19 mouse cellular contexts compared by ENCODE assay signal in the genomic region with DNA sequence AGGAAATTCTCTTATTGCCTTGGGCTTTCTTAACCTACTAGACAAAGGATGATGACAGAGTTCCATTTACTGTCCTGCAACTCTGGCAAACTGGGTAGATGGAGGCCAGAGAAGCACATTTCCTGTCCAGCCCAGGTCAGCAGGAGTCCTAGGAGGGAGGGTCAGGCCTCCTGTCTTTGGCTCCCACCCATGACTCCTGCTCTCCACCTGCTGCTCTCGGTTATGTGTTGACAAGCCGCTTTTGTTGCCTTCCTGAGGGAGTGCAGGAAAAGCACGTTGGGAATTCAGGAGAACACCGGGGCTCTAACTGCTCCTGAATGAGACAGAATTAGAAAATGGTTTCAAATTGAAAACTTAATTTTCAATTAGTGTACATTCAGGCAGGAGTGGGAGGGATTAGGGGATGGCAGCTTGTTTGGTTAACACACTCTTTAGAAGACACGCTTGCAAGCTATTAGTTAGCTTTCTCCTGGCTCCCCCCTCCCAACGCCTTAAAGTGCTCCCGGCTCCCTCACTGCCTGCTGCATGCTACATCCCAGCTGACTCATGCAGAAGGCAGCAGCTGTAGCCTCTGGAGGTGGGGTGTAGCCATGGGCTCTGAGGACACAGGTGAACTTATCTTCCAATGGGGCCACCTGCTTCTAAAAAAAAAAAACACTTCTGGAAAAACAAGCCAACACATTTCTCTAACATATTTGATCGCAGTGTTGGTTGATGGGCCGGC. TPM values are rescaled to one million over a fixed set of nuclear protein-coding genes. Genes with fewer than 3 reads are reported as not detected.
DNase-seq lines count a peak whose midpoint lies in the region; ATAC-seq and TF ChIP-seq lines count a peak whose summit lies in the region.
"Had no signal": no experiment of that assay in that cellular context is flagged by ENCODE, and none has a peak within 500 bp of the region (broad histone marks: within the 10 kb centered on the region; RNA-seq: fewer than 3 reads in every experiment).

No protein-coding gene starts in this region.

- peak; percentile 50; the same call in 1 of the 2 replicates for ATAC-seq in forebrain, embryonic 13.5 days
- no peak for ATAC-seq in forebrain, postnatal 0 days
- ATAC-seq in hindbrain, embryonic 16.5 days, result peak; percentile 25; the same call in 1 of the 2 replicates
- ATAC-seq in hindbrain, embryonic 14.5 days (ENCODE audit: low FRiP score), result no peak; the same call in 1 of the 2 replicates
- ATAC-seq: intestine, postnatal 0 days had no signal

- DNase-seq in forebrain, postnatal 0 days, result no peak
- DNase-seq in hindbrain, embryonic 14.5 days (ENCODE audit: low spot score), result no peak
- peak; percentile 85 for DNase-seq in cerebellum, adult 11-12 months
- DNase-seq in cerebellum, postnatal 25 days, result peak; percentile 77 to 82
- DNase-seq in gastrocnemius, postnatal 10 days, result no peak
- no peak for DNase-seq in layer of hippocampus, postnatal 10 days (ENCODE audit: low spot score in 2 of 2)
- DNase-seq: adrenal gland, postnatal 10 days; gastrocnemius, postnatal 25 days; lung, postnatal 10 days; spleen, adult 18-20 months; thymus, adult 2 months had no signal

- no peaks in the 10 kb centered on the region for H3K27me3 ChIP-seq in forebrain, embryonic 13.5 days
- no peaks in the 10 kb centered on the region for H3K27me3 ChIP-seq in forebrain, postnatal 0 days (ENCODE audit: insufficient read depth, low read length)
- H3K27me3 ChIP-seq in hindbrain, embryonic 16.5 days (replicated peaks; ENCODE audit: control insufficient read depth, insufficient read depth, low read length), result no peaks in the 10 kb centered on the region
- no peaks in the 10 kb centered on the region for H3K27me3 ChIP-seq in hindbrain, embryonic 14.5 days (ENCODE audit: control insufficient read depth, insufficient read depth, low read length)
- H3K27me3 ChIP-seq: heart, embryonic 12.5 days; liver, embryonic 15.5 days; stomach, embryonic 15.5 days had no signal

- peaks cover 18% of the 10 kb centered on the region for H3K4me1 ChIP-seq in forebrain, embryonic 13.5 days
- peaks cover 6% of the 10 kb centered on the region; the same call in 1 of the 2 replicates for H3K4me1 ChIP-seq in forebrain, postnatal 0 days (ENCODE audit: insufficient read depth)
- peaks cover 6% of the 10 kb centered on the region for H3K4me1 ChIP-seq in hindbrain, embryonic 16.5 days (ENCODE audit: control insufficient read depth, insufficient read depth, low read depth, low read length)
- H3K4me1 ChIP-seq in hindbrain, embryonic 14.5 days (replicated peaks; ENCODE audit: control insufficient read depth, insufficient read depth, low read length), result no peaks in the 10 kb centered on the region; the same call in 1 of the 2 replicates
- H3K4me1 ChIP-seq: hindbrain, embryonic 10.5 days; liver, embryonic 15.5 days; stomach, embryonic 15.5 days had no signal

- no peak overlapping the region for H3K4me3 ChIP-seq in forebrain, embryonic 13.5 days
- no peak overlapping the region for H3K4me3 ChIP-seq in forebrain, postnatal 0 days (ENCODE audit: low read depth, low read length)
- no peak overlapping the region for H3K4me3 ChIP-seq in hindbrain, embryonic 16.5 days (ENCODE audit: low read length)
- no peak overlapping the region for H3K4me3 ChIP-seq in hindbrain, embryonic 14.5 days (replicated peaks; ENCODE audit: low read length)
- H3K4me3 ChIP-seq: heart, embryonic 12.5 days; hindbrain, embryonic 10.5 days; liver, embryonic 15.5 days; stomach, embryonic 15.5 days had no signal

- no peaks in the 10 kb centered on the region for H3K36me3 ChIP-seq in forebrain, embryonic 13.5 days (ENCODE audit: poor library complexity, severe bottlenecking)
- H3K36me3 ChIP-seq in forebrain, postnatal 0 days (ENCODE audit: insufficient read depth), result no peaks in the 10 kb centered on the region
- no peaks in the 10 kb centered on the region for H3K36me3 ChIP-seq in hindbrain, embryonic 16.5 days (ENCODE audit: control insufficient read depth, insufficient read depth, low read length)
- H3K36me3 ChIP-seq in hindbrain, embryonic 14.5 days (replicated peaks; ENCODE audit: control insufficient read depth, insufficient read depth), result no peaks in the 10 kb centered on the region
- H3K36me3 ChIP-seq: heart, embryonic 12.5 days; hindbrain, embryonic 10.5 days; liver, embryonic 15.5 days; stomach, embryonic 15.5 days had no signal

- WGBS in forebrain, embryonic 13.5 days, result 38% methylated on average over 9 of the region's 9 CpGs
- 34% methylated on average over 9 of the region's 9 CpGs for WGBS in forebrain, postnatal 0 days
- WGBS in hindbrain, embryonic 16.5 days, result 50% methylated on average over 9 of the region's 9 CpGs
- WGBS in hindbrain, embryonic 14.5 days, result 67% methylated on average over 9 of the region's 9 CpGs

- H3K4me2 ChIP-seq in forebrain, embryonic 13.5 days, result no peak overlapping the region
- no peak overlapping the region for H3K4me2 ChIP-seq in forebrain, postnatal 0 days (ENCODE audit: low read depth)
- H3K4me2 ChIP-seq in hindbrain, embryonic 16.5 days (ENCODE audit: low read length), result no peak overlapping the region
- H3K4me2 ChIP-seq in hindbrain, embryonic 14.5 days (replicated peaks), result no peak overlapping the region
- H3K4me2 ChIP-seq: heart, embryonic 12.5 days; liver, embryonic 15.5 days; stomach, embryonic 15.5 days had no signal

- H3K27ac ChIP-seq in forebrain, embryonic 13.5 days, result no peak overlapping the region
- H3K27ac ChIP-seq in forebrain, postnatal 0 days (ENCODE audit: low read depth, low read length), result no peak overlapping the region
- no peak overlapping the region for H3K27ac ChIP-seq in hindbrain, embryonic 16.5 days (ENCODE audit: low read depth, low read length)
- no peak overlapping the region for H3K27ac ChIP-seq in hindbrain, embryonic 14.5 days
- H3K27ac ChIP-seq: hindbrain, embryonic 10.5 days; kidney, postnatal 0 days; liver, embryonic 15.5 days; stomach, embryonic 15.5 days had no signal

- no peaks in the 10 kb centered on the region for H3K9me3 ChIP-seq in forebrain, embryonic 13.5 days (replicated peaks)
- H3K9me3 ChIP-seq in forebrain, postnatal 0 days (ENCODE audit: low read length), result no peaks in the 10 kb centered on the region
- no peaks in the 10 kb centered on the region for H3K9me3 ChIP-seq in hindbrain, embryonic 16.5 days (ENCODE audit: control insufficient read depth, low read length)
- H3K9me3 ChIP-seq in hindbrain, embryonic 14.5 days (ENCODE audit: control insufficient read depth, low read length), result no peaks in the 10 kb centered on the region
- H3K9me3 ChIP-seq: heart, embryonic 12.5 days; hindbrain, embryonic 10.5 days; liver, embryonic 15.5 days; stomach, embryonic 15.5 days had no signal

- TF ChIP-seq CTCF in forebrain, postnatal 0 days (IDR thresholded peaks at IDR 0.05; ENCODE audit: low read depth), result no peak

- H3K9ac ChIP-seq in forebrain, embryonic 13.5 days, result no peak overlapping the region
- H3K9ac ChIP-seq in forebrain, postnatal 0 days, result no peak overlapping the region
- no peak overlapping the region for H3K9ac ChIP-seq in hindbrain, embryonic 16.5 days (ENCODE audit: low read depth, low read length)
- H3K9ac ChIP-seq in hindbrain, embryonic 14.5 days, result no peak overlapping the region
- H3K9ac ChIP-seq: heart, embryonic 12.5 days; liver, embryonic 15.5 days; stomach, embryonic 15.5 days had no signal

RNA-seq across cellular contexts. Expression of gene Api5, which starts 40.5 kb away (rescaled TPM):
- 151 and 164 TPM in 2 replicates for polyA plus RNA-seq in forebrain, embryonic 13.5 days (2015; fragmentation: Nextera tagmentation; extraction: Ambion mirVana)
- 69.4 and 70.8 TPM in 2 replicates for total RNA-seq in forebrain, postnatal 0 days (2014; rRNA removed)
- polyA plus RNA-seq in forebrain, postnatal 0 days (2015; fragmentation: Nextera tagmentation; extraction: Ambion mirVana), result 64.6 and 70.9 TPM in 2 replicates
- polyA plus RNA-seq in hindbrain, embryonic 16.5 days (2015; fragmentation: Nextera tagmentation; extraction: Ambion mirVana), result 89.3 and 102 TPM in 2 replicates
- 118 and 129 TPM in 2 replicates for polyA plus RNA-seq in hindbrain, embryonic 14.5 days (2014; fragmentation: Nextera tagmentation; extraction: Ambion mirVana)
- total RNA-seq in gastrocnemius, postnatal 10 days (2021), result 10 to 100 TPM; 26.0 to 30.6 TPM
- total RNA-seq in layer of hippocampus, postnatal 10 days (2021), result 10 to 100 TPM; 45.3 to 49.3 TPM

Comparison
In these comparisons a context has a peak if more than half of its experiments do, and no peak if none do; other contexts are left out.
1. ATAC-seq: peak in forebrain, embryonic 13.5 days (single experiment) and hindbrain, embryonic 16.5 days (single experiment); none in forebrain, postnatal 0 days (single experiment) and hindbrain, embryonic 14.5 days (single experiment).
2. DNase-seq: peak in cerebellum, adult 11-12 months (single experiment) and cerebellum, postnatal 25 days (2 of 2); none in forebrain, postnatal 0 days (single experiment), hindbrain, embryonic 14.5 days (single experiment), gastrocnemius, postnatal 10 days (single experiment) and layer of hippocampus, postnatal 10 days (0 of 2).